Mouse (Mus musculus) hindbrain, embryonic 14.5 days (tissue): Measurements from ENCODE around the gene Foxp4. TPM values are rescaled to one million over a fixed set of nuclear protein-coding genes. Genes with fewer than 3 reads are reported as not detected.

Experiments
- ATAC-seq: fragments of 200-750 bp; cut with Nextera tagmentation; 2 replicates; pipeline ENCODE4 v1.8.0; 2017; ENCODE audit warnings: moderate number of reproducible peaks, mild to moderate bottlenecking, moderate TSS enrichment, moderate library complexity; ENCODE audit not compliant: low FRiP score
- DNase-seq: peaks from one replicate; pipeline ENCODE4 v3.0.0-alpha.2; 2015; ENCODE audit warnings: low spot score
- H3K27ac ChIP-seq: fragments of 300-500 bp; sonication (generic); 2 replicates; pipeline ENCODE4 v1.5.1; 2014; ENCODE audit warnings: mild to moderate bottlenecking, moderate library complexity
- H3K27me3 ChIP-seq: fragments of 300-500 bp; sonication (generic); 2 replicates; pipeline ENCODE4 v1.6.1; 2014; ENCODE audit warnings: mild to moderate bottlenecking, low read length, mixed read lengths; ENCODE audit not compliant: control insufficient read depth, insufficient read depth
- H3K36me3 ChIP-seq: fragments of 300-500 bp; sonication (generic); replicated peaks from 2 replicates; pipeline ENCODE4 v1.6.1; 2014; ENCODE audit not compliant: control insufficient read depth, insufficient read depth
- H3K4me1 ChIP-seq: fragments of 300-500 bp; sonication (generic); replicated peaks from 2 replicates; pipeline ENCODE4 v1.6.1; 2014; ENCODE audit warnings: antibody characterized with exemption, low read length, mixed read lengths; ENCODE audit not compliant: control insufficient read depth, insufficient read depth
- H3K4me2 ChIP-seq: fragments of 300-500 bp; sonication (generic); replicated peaks from 2 replicates; pipeline ENCODE4 v1.6.1; 2014; ENCODE audit warnings: mild to moderate bottlenecking, moderate library complexity
- H3K4me3 ChIP-seq: fragments of 300-500 bp; sonication (generic); replicated peaks from 2 replicates; pipeline ENCODE4 v1.5.1; 2014; ENCODE audit warnings: mild to moderate bottlenecking, low read length
- H3K9ac ChIP-seq: fragments of 300-500 bp; sonication (generic); 2 replicates; pipeline ENCODE4 v1.6.1; 2014
- H3K9me3 ChIP-seq: fragments of 300-500 bp; sonication (generic); 2 replicates; pipeline ENCODE4 v1.6.1; 2016; ENCODE audit warnings: low read length; ENCODE audit not compliant: control insufficient read depth
- WGBS: fragments of 180-500 bp; shearing (Covaris S2); extraction: QIAGEN DNeasy Blood & Tissue Kit; methylation state at CpG from one replicate; pipeline ENCODE4 v1.1.7; 2014; 5-methylcytosine and 5-hydroxymethylcytosine counted together
- polyA plus RNA-seq: library from polyadenylated mRNA; unstranded; fragments of >200 nt; fragmentation: Nextera tagmentation; extraction: Ambion mirVana; gene quantifications from 2 replicates; pipeline ENCODE4 v1.2.1, GENCODE M21; 2014

The Foxp4 gene
- polyA plus RNA-seq, 1 experiment from 2014 or later = 34.3 TPM

DNA sequence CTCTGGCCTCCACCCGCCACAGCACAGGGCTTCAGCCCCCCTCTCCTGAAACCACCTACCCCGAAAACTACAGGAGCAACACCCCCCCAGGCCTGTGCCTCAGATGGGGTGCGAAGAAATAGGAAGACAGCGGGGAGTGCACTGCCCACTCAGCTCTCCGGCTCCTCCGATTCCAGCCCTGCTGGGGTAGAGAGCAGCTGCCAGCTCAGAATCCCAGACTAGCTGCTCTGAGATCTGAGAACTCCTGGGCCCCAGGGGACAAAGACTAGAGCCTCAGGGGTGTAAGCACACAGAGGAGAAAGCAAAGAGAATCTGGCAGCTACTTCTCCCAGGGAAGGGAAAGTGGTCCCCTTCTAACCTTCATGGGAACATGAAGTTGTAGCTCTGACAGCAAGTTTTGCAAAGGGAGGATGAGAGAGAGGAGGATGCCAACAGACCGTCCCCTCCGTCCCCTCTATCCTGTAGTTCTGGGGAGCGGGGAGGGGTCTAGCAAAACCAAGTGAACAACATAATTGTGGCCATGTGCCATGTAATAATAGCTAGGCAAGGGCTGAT, 17.0 kb downstream of the Foxp4 start:
- Histone ChIP-seq H3K4me1 (peaks cover 16% of the 10 kb centered on the region; the same call in 1 of the 2 replicates), H3K27ac (no peak overlapping the region), H3K4me3 (no peak overlapping the region), H3K9ac (no peak overlapping the region), H3K36me3 (no peaks in the 10 kb centered on the region), H3K9me3 (no peaks in the 10 kb centered on the region), H3K27me3 (peaks cover 67% of the 10 kb centered on the region), H3K4me2 (no peak overlapping the region)
- DNase-seq = no peak
- ATAC-seq = no peak
- WGBS = 30% methylated on average over 9 of the region's 9 CpGs

- H3K27ac ChIP-seq = no peak overlapping the region
- peak overlapping the region; percentile 46 for H3K4me2 ChIP-seq
- ATAC-seq = no peak
- H3K36me3 ChIP-seq = no peaks in the 10 kb centered on the region
- no peak for DNase-seq
- peaks cover 49% of the 10 kb centered on the region for H3K27me3 ChIP-seq
- H3K9ac ChIP-seq = peak overlapping the region; percentile 36; the same call in 1 of the 2 replicates
- peak overlapping the region; percentile 20 for H3K4me3 ChIP-seq
- WGBS = 22% methylated on average over 35 of the region's 35 CpGs
- H3K9me3 ChIP-seq = no peaks in the 10 kb centered on the region
- H3K4me1 ChIP-seq = peaks cover 16% of the 10 kb centered on the region; the same call in 1 of the 2 replicates
These were observed 20.4 kb downstream of the Foxp4 start for GRCm38 (mm10) chr17:47903846-47904680.

DNA sequence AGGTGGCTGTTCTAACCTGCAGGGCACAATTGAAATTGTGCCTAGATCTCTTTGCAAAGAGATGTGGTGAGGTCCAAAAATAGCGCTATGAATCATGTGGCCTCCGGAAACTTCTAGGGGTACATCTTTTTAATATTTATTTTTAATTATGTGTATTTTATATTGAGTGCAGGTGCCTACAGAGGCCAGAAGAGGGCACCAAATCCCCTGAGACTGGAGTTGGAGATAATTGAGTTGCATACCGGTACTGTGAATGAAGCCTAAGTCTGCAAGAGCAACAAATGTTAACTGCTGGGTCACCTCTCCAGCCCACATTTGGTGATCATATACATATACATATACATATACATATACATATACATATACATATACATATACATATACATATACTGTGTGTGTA, 22.7 kb downstream of the Foxp4 start:
- Histone ChIP-seq H3K4me2 (no peak overlapping the region), H3K27ac (no peak overlapping the region), H3K4me1 (peaks cover 17% of the 10 kb centered on the region), H3K27me3 (peaks cover 34% of the 10 kb centered on the region), H3K36me3 (no peaks in the 10 kb centered on the region), H3K9ac (no peak overlapping the region), H3K4me3 (no peak overlapping the region), H3K9me3 (no peaks in the 10 kb centered on the region)
- 68% methylated on average over 3 of the region's 3 CpGs for WGBS
- ATAC-seq (no peak), DNase-seq (no peak)

DNA sequence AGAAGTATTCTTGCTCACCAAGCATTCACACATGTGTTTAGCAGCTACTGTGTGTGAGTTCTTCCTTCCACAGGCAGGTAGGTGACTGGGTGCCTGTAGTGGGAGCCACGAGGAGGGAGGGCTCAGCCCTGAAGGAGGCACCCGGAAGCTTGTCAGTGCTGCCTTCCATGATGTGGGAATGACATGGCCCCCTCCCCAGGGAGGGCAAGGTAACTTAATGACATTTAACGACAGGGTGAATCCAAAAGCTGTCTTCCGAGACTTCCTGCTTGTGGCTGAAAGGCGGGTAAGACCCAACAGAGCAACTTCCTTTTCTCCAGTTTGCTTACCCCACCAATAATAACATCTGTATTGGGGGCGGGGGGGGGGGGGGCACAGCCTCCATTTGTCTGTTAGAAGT, 23.7 kb downstream of the Foxp4 start:
- no peak overlapping the region for H3K4me3 ChIP-seq
- no peak overlapping the region for H3K9ac ChIP-seq
- peaks cover 24% of the 10 kb centered on the region for H3K27me3 ChIP-seq
- DNase-seq (no peak), ATAC-seq (no peak)
- 62% methylated on average over 6 of the region's 6 CpGs for WGBS
- no peak overlapping the region for H3K4me2 ChIP-seq
- no peaks in the 10 kb centered on the region for H3K36me3 ChIP-seq
- H3K27ac ChIP-seq = no peak overlapping the region
- H3K9me3 ChIP-seq = no peaks in the 10 kb centered on the region
- peaks cover 15% of the 10 kb centered on the region for H3K4me1 ChIP-seq

- DNase-seq (no peak), ATAC-seq (no peak)
- Histone ChIP-seq H3K27me3 (peaks cover 22% of the 10 kb centered on the region), H3K36me3 (no peaks in the 10 kb centered on the region), H3K4me3 (no peak overlapping the region), H3K4me2 (no peak overlapping the region), H3K4me1 (peaks cover 15% of the 10 kb centered on the region), H3K9me3 (no peaks in the 10 kb centered on the region), H3K27ac (no peak overlapping the region), H3K9ac (no peak overlapping the region)
- WGBS = 7% methylated on average over 4 of the region's 4 CpGs
These were observed 25.3 kb downstream of the Foxp4 start for GRCm38 (mm10) chr17:47899156-47899555.

- no peak overlapping the region for H3K4me2 ChIP-seq
- H3K27me3 ChIP-seq = peaks cover 14% of the 10 kb centered on the region
- WGBS = 6% methylated on average over 9 of the region's 9 CpGs
- no peaks in the 10 kb centered on the region for H3K9me3 ChIP-seq
- no peak overlapping the region for H3K9ac ChIP-seq
- H3K4me3 ChIP-seq = no peak overlapping the region
- DNase-seq (no peak), ATAC-seq (peak; percentile 49; the same call in 1 of the 2 replicates)
- H3K4me1 ChIP-seq = peaks cover 15% of the 10 kb centered on the region
- no peak overlapping the region for H3K27ac ChIP-seq
- H3K36me3 ChIP-seq = no peaks in the 10 kb centered on the region
These were observed 26.3 kb downstream of the Foxp4 start for GRCm38 (mm10) chr17:47897956-47898752.

GRCm38 (mm10) chr17:47889727-47890126, 34.7 kb downstream of the Foxp4 start:
- peaks cover 10% of the 10 kb centered on the region for H3K4me1 ChIP-seq
- no peak overlapping the region for H3K4me2 ChIP-seq
- 0 out of 2 replicates have a peak, but pooled peaks cover 4% of the 10 kb centered on the region for H3K27me3 ChIP-seq
- no peak for ATAC-seq
- DNase-seq = no peak
- no peak overlapping the region for H3K9ac ChIP-seq
- H3K9me3 ChIP-seq = no peaks in the 10 kb centered on the region
- H3K27ac ChIP-seq = no peak overlapping the region
- H3K36me3 ChIP-seq = no peaks in the 10 kb centered on the region
- H3K4me3 ChIP-seq = no peak overlapping the region
- 73% methylated on average over 7 of the region's 7 CpGs for WGBS

- 37% methylated on average over 19 of the region's 19 CpGs for WGBS
These were observed 35.2 kb downstream of the Foxp4 start for GRCm38 (mm10) chr17:47889267-47889666.

GRCm38 (mm10) chr17:47888641-47889040, 35.8 kb downstream of the Foxp4 start:
- Histone ChIP-seq H3K4me1 (peaks cover 10% of the 10 kb centered on the region), H3K27ac (no peak overlapping the region), H3K4me3 (no peak overlapping the region), H3K9me3 (no peaks in the 10 kb centered on the region), H3K4me2 (no peak overlapping the region), H3K36me3 (no peaks in the 10 kb centered on the region), H3K9ac (no peak overlapping the region), H3K27me3 (0 out of 2 replicates have a peak, but pooled peaks cover 4% of the 10 kb centered on the region)
- 81% methylated on average over 7 of the region's 7 CpGs for WGBS
- DNase-seq (no peak), ATAC-seq (no peak)

More at GRCm38 (mm10) chr17:47889267-47889666, 35.2 kb downstream of the Foxp4 start:
- Histone ChIP-seq H3K9ac (no peak overlapping the region), H3K4me2 (no peak overlapping the region), H3K27me3 (0 out of 2 replicates have a peak, but pooled peaks cover 4% of the 10 kb centered on the region), H3K27ac (no peak overlapping the region), H3K4me1 (peaks cover 10% of the 10 kb centered on the region), H3K9me3 (no peaks in the 10 kb centered on the region), H3K36me3 (no peaks in the 10 kb centered on the region), H3K4me3 (no peak overlapping the region)
- ATAC-seq (no peak), DNase-seq (no peak)
